Mouse (Mus musculus) v-Abl transformed pro-B cells (cell line): ENCODE measurements around the gene Rgs7.

Experiments
- in situ Hi-C, 2 experiments: fragments of 400-800 bp; cut with MboI; formaldehyde crosslinking; loops; one replicate each; pipeline ENCODE4 v1.15.1; 2025; ENCODE audit not compliant: unreplicated experiment in 2 of 2

Gene Rgs7

GRCm38 (mm10) chr1:175188186-175188585 lies 304.1 kb downstream of the Rgs7 start:
- in situ Hi-C loops, result no loop called here

GRCm38 (mm10) chr1:175185211-175185610 lies 307.1 kb downstream of the Rgs7 start:
- in situ Hi-C loops, result no loop called here

GRCm38 (mm10) chr1:175184736-175185135 lies 307.6 kb downstream of the Rgs7 start:
- in situ Hi-C loops, result no loop called here

- in situ Hi-C loops, result no loop called here
Measured at GRCm38 (mm10) chr1:175178733-175179132, 313.6 kb downstream of the Rgs7 start.

GRCm38 (mm10) chr1:175174918-175175675 lies 317.2 kb downstream of the Rgs7 start:
- in situ Hi-C loops, result no loop called here

- in situ Hi-C loops, result no loop called here
Measured at GRCm38 (mm10) chr1:175155469-175155868, 336.8 kb downstream of the Rgs7 start.

- in situ Hi-C loops, result no loop called here
Measured at GRCm38 (mm10) chr1:175143051-175143450, 349.2 kb downstream of the Rgs7 start.

- in situ Hi-C loops, result no loop called here
Measured at GRCm38 (mm10) chr1:175128525-175128924, 363.8 kb downstream of the Rgs7 start.

- in situ Hi-C loops, result no loop called here
Measured at GRCm38 (mm10) chr1:175124416-175124815, 367.9 kb downstream of the Rgs7 start.

GRCm38 (mm10) chr1:175118904-175119555 lies 373.3 kb downstream of the Rgs7 start:
- in situ Hi-C loops, result no loop called here

GRCm38 (mm10) chr1:175108270-175108860 lies 383.9 kb downstream of the Rgs7 start:
- in situ Hi-C loops, result no loop called here

GRCm38 (mm10) chr1:175106315-175106714 lies 386.0 kb downstream of the Rgs7 start:
- in situ Hi-C loops, result no loop called here

GRCm38 (mm10) chr1:175105426-175105825 lies 386.9 kb downstream of the Rgs7 start:
- in situ Hi-C loops, result no loop called here

GRCm38 (mm10) chr1:175097014-175097413 lies 395.3 kb downstream of the Rgs7 start:
- in situ Hi-C loops, result no loop called here

- in situ Hi-C loops, result no loop called here
Measured at GRCm38 (mm10) chr1:175082104-175082503, 410.2 kb downstream of the Rgs7 start.

GRCm38 (mm10) chr1:175079819-175080608 lies 412.3 kb downstream of the Rgs7 start:
- in situ Hi-C loops, result no loop called here

- in situ Hi-C loops, result loop anchor here in 1 of 2 experiments (25.0 kb wide), 1 partner anchor 839 kb away; the partner anchor contains the start of gene Gm38100
Measured at GRCm38 (mm10) chr1:175073500-175074232, 418.6 kb downstream of the Rgs7 start.

- in situ Hi-C loops, result loop anchor here in 1 of 2 experiments (25.0 kb wide), 1 partner anchor 842 kb away; the partner anchor contains the start of gene Gm38100
Measured at GRCm38 (mm10) chr1:175069758-175070290, 422.5 kb downstream of the Rgs7 start.

- in situ Hi-C loops, result loop anchor here in 1 of 2 experiments (25.0 kb wide), 1 partner anchor 1813 kb away; no protein-coding TSS in a partner anchor
Measured at GRCm38 (mm10) chr1:175049121-175049520, 443.2 kb downstream of the Rgs7 start.
